In the genomic region with DNA sequence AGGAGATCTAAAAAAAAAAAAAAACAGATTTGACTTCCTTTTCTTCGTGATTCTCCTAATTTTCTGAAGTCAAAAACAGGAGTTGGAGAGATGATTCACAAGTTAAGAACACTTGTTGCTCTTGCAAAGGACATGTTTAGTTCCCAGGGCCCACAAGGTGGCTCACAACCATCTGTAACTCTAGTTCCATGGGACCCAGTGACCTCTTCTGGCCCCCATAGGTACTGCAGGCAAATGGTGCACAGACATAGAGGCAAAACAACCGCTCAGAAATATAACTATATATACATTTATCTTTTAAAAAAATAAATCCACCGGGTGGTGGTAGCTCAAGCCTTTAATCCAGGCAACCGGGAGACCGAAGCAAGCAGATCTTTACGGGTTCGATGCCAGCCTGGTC, we compare ENCODE assay signal across 8 mouse cellular contexts. TPM values are rescaled to one million over a fixed set of nuclear protein-coding genes. Genes with fewer than 3 reads are reported as not detected.
DNase-seq lines count a peak whose midpoint lies in the region; ATAC-seq lines count a peak whose summit lies in the region.

No protein-coding gene starts in this region.

- WGBS in forebrain, embryonic 11.5 days: 27% methylated on average over 7 of the region's 7 CpGs

- DNase-seq in NIH3T3 (ENCODE audit: low read depth): peak; percentile 76
- DNase-seq in c-Kit-negative CD71-positive TER-119-positive erythroid progenitor cells, embryonic 14.5 days (ENCODE audit: low read depth, low spot score): peak; percentile 77
- peak; percentile 74 for DNase-seq in forebrain, embryonic 11.5 days (ENCODE audit: low spot score)
- DNase-seq in layer of hippocampus, postnatal 14 days (ENCODE audit: low spot score in 2 of 2): peak; percentile 9 to 39
- peak; percentile 43 to 74 for DNase-seq in lung, postnatal 4 days
- DNase-seq in right cerebral cortex, adult 2 months (ENCODE audit: low spot score in 2 of 2): peak; percentile 30 to 37
- peak; percentile 29 for DNase-seq in yolk sac, embryonic 10.5 days (ENCODE audit: low spot score)

- H3K36me3 ChIP-seq in forebrain, embryonic 11.5 days (ENCODE audit: control insufficient read depth, insufficient read depth, low read length): no peaks in the 10 kb centered on the region

- no peak for ATAC-seq in forebrain, embryonic 11.5 days (replicated peaks; ENCODE audit: low FRiP score)
- ATAC-seq in hematopoietic stem cell, adult 5-6 weeks (replicated peaks in 1 of 2; ENCODE audit: insufficient read depth in 1 of 2, low FRiP score in 2 of 2, low TSS enrichment in 1 of 2, low read depth in 1 of 2, poor library complexity in 2 of 2, severe bottlenecking in 2 of 2): peak; percentile 48 to 61; a peak in 3 of 4 replicates

- no peak overlapping the region for H3K9ac ChIP-seq in forebrain, embryonic 11.5 days (ENCODE audit: low read length)

- H3K4me1 ChIP-seq in forebrain, embryonic 11.5 days (replicated peaks; ENCODE audit: control insufficient read depth, insufficient read depth, low read length): no peaks in the 10 kb centered on the region

- no peak overlapping the region for H3K27ac ChIP-seq in forebrain, embryonic 11.5 days (ENCODE audit: low read depth, low read length)

- H3K27me3 ChIP-seq in forebrain, embryonic 11.5 days (ENCODE audit: control insufficient read depth, insufficient read depth, low read length): no peaks in the 10 kb centered on the region

- H3K9me3 ChIP-seq in forebrain, embryonic 11.5 days (ENCODE audit: control insufficient read depth, low read length): no peaks in the 10 kb centered on the region

- peak overlapping the region; percentile 79 for H3K4me3 ChIP-seq in forebrain, embryonic 11.5 days (ENCODE audit: low read depth, low read length)

- H3K4me2 ChIP-seq in forebrain, embryonic 11.5 days (ENCODE audit: low read depth, low read length, severe bottlenecking): peak overlapping the region; percentile 43

RNA-seq across cellular contexts. Expression of gene Wdr70, which starts 1.2 kb away (rescaled TPM):
- 69.6 and 74.6 TPM in 2 replicates for polyA plus RNA-seq in forebrain, embryonic 11.5 days (2014; fragmentation: Nextera tagmentation; extraction: Ambion mirVana)
- 42.9 and 66.3 TPM in 2 replicates for total RNA-seq in hematopoietic stem cell, adult 5-6 weeks (2017)
- 10 to 100 TPM; 33.3 to 35.1 TPM for total RNA-seq in layer of hippocampus, postnatal 14 days (2021)

RNA-seq across cellular contexts. Expression of gene Nup155, which starts 11.2 kb away (rescaled TPM):
- 30.9 and 35.5 TPM in 2 replicates for polyA plus RNA-seq in forebrain, embryonic 11.5 days (2014; fragmentation: Nextera tagmentation; extraction: Ambion mirVana)
- total RNA-seq in hematopoietic stem cell, adult 5-6 weeks (2017): 53.2 and 56.9 TPM in 2 replicates
- 10 to 100 TPM; 19.0 to 23.4 TPM for total RNA-seq in layer of hippocampus, postnatal 14 days (2021)

Comparison
In these comparisons a context has a peak if more than half of its experiments do, and no peak if none do; other contexts are left out.
1. DNase-seq: peak in every context shown above with its lines; median percentile 77 in c-Kit-negative CD71-positive TER-119-positive erythroid progenitor cells, embryonic 14.5 days; 76 in NIH3T3; 74 in forebrain, embryonic 11.5 days; 58 in lung, postnatal 4 days; 34 in right cerebral cortex, adult 2 months; 29 in yolk sac, embryonic 10.5 days; 24 in layer of hippocampus, postnatal 14 days.